Mouse (Mus musculus): ENCODE measurements around the gene Erp27. TPM values are rescaled to one million over a fixed set of nuclear protein-coding genes. Genes with fewer than 3 reads are reported as not detected.
A peak's percentile ranks its signal among the peaks of the same experiment; 100 is the strongest.

Erp27 gene
- polyA plus RNA-seq, 1 experiment, result 0.25 TPM

- H3K4me3 ChIP-seq (ENCODE audit: insufficient read depth, low read length), result no peak overlapping the region
- peak overlapping the region; percentile 90 for H3K27ac ChIP-seq (ENCODE audit: insufficient read depth, low read length)
- peaks cover 3% of the 10 kb centered on the region for H3K4me1 ChIP-seq (ENCODE audit: control insufficient read depth, insufficient read depth, low read length)
- TF ChIP-seq POLR2A (IDR thresholded peaks at IDR 0.05; ENCODE audit: extremely low read depth, insufficient read depth, low read length) (no peak), CTCF (IDR thresholded peaks at IDR 0.05; ENCODE audit: extremely low read depth, insufficient read depth, low read length) (no peak)
These were observed 18.4 kb upstream of the Erp27 start for GRCm38 (mm10) chr6:136940188-136940960.

- Histone ChIP-seq H3K27ac (ENCODE audit: insufficient read depth, low read length) (peak overlapping the region; percentile 90; the same call in 1 of the 2 replicates), H3K4me1 (ENCODE audit: control insufficient read depth, insufficient read depth, low read length) (peaks cover 3% of the 10 kb centered on the region), H3K4me3 (ENCODE audit: insufficient read depth, low read length) (no peak overlapping the region)
- TF ChIP-seq CTCF (IDR thresholded peaks at IDR 0.05; ENCODE audit: extremely low read depth, insufficient read depth, low read length) (no peak), POLR2A (IDR thresholded peaks at IDR 0.05; ENCODE audit: extremely low read depth, insufficient read depth, low read length) (no peak)
These were observed 17.6 kb upstream of the Erp27 start for GRCm38 (mm10) chr6:136939326-136940187.

GRCm38 (mm10) chr6:136938331-136939126 is 16.5 kb upstream of the Erp27 start:
- TF ChIP-seq CTCF (IDR thresholded peaks at IDR 0.05; ENCODE audit: extremely low read depth, insufficient read depth, low read length) (no peak), POLR2A (IDR thresholded peaks at IDR 0.05; ENCODE audit: extremely low read depth, insufficient read depth, low read length) (no peak)
- Histone ChIP-seq H3K27ac (ENCODE audit: insufficient read depth, low read length) (0 out of 2 replicates have a peak overlapping the region, but pooled peaks have one; percentile 17), H3K4me3 (ENCODE audit: insufficient read depth, low read length) (no peak overlapping the region), H3K4me1 (ENCODE audit: control insufficient read depth, insufficient read depth, low read length) (peaks cover 3% of the 10 kb centered on the region)

GRCm38 (mm10) chr6:136937117-136937516 is 15.1 kb upstream of the Erp27 start:
- Histone ChIP-seq H3K4me1 (ENCODE audit: control insufficient read depth, insufficient read depth, low read length) (peaks cover 3% of the 10 kb centered on the region), H3K4me3 (ENCODE audit: insufficient read depth, low read length) (no peak overlapping the region), H3K27ac (ENCODE audit: insufficient read depth, low read length) (no peak overlapping the region)
- TF ChIP-seq POLR2A (IDR thresholded peaks at IDR 0.05; ENCODE audit: extremely low read depth, insufficient read depth, low read length), result no peak
- TF ChIP-seq CTCF (IDR thresholded peaks at IDR 0.05; ENCODE audit: extremely low read depth, insufficient read depth, low read length), result no peak

- TF ChIP-seq CTCF (IDR thresholded peaks at IDR 0.05; ENCODE audit: extremely low read depth, insufficient read depth, low read length), result no peak
- Histone ChIP-seq H3K4me3 (ENCODE audit: insufficient read depth, low read length) (no peak overlapping the region), H3K4me1 (ENCODE audit: control insufficient read depth, insufficient read depth, low read length) (peaks cover 1% of the 10 kb centered on the region; the same call in 1 of the 2 replicates)
These were observed 14.4 kb upstream of the Erp27 start for GRCm38 (mm10) chr6:136936361-136936760.

GRCm38 (mm10) chr6:136935233-136935632 is 13.3 kb upstream of the Erp27 start:
- Histone ChIP-seq H3K4me3 (ENCODE audit: insufficient read depth, low read length) (no peak overlapping the region), H3K27ac (ENCODE audit: insufficient read depth, low read length) (no peak overlapping the region), H3K4me1 (ENCODE audit: control insufficient read depth, insufficient read depth, low read length) (peaks cover 1% of the 10 kb centered on the region; the same call in 1 of the 2 replicates)
- TF ChIP-seq CTCF (IDR thresholded peaks at IDR 0.05; ENCODE audit: extremely low read depth, insufficient read depth, low read length), result no peak
- no peak for TF ChIP-seq POLR2A (IDR thresholded peaks at IDR 0.05; ENCODE audit: extremely low read depth, insufficient read depth, low read length)

More at GRCm38 (mm10) chr6:136936361-136936760, 14.4 kb upstream of the Erp27 start:
- H3K27ac ChIP-seq (ENCODE audit: insufficient read depth, low read length), result no peak overlapping the region

- no peak overlapping the region for H3K4me3 ChIP-seq (ENCODE audit: insufficient read depth, low read length)
- no peak overlapping the region for H3K27ac ChIP-seq (ENCODE audit: insufficient read depth, low read length)
- no peak for TF ChIP-seq CTCF (IDR thresholded peaks at IDR 0.05; ENCODE audit: extremely low read depth, insufficient read depth, low read length)
- no peak for TF ChIP-seq POLR2A (IDR thresholded peaks at IDR 0.05; ENCODE audit: extremely low read depth, insufficient read depth, low read length)
- H3K4me1 ChIP-seq (ENCODE audit: control insufficient read depth, insufficient read depth, low read length), result no peaks in the 10 kb centered on the region; the same call in 1 of the 2 replicates
These were observed 12.1 kb upstream of the Erp27 start for GRCm38 (mm10) chr6:136934068-136934467.

GRCm38 (mm10) chr6:136931246-136931645 is 9.3 kb upstream of the Erp27 start:
- Histone ChIP-seq H3K4me1 (ENCODE audit: control insufficient read depth, insufficient read depth, low read length) (no peaks in the 10 kb centered on the region; the same call in 1 of the 2 replicates), H3K27ac (ENCODE audit: insufficient read depth, low read length) (peak overlapping the region; percentile 15; the same call in 1 of the 2 replicates), H3K4me3 (ENCODE audit: insufficient read depth, low read length) (no peak overlapping the region)
- no peak for TF ChIP-seq POLR2A (IDR thresholded peaks at IDR 0.05; ENCODE audit: extremely low read depth, insufficient read depth, low read length)
- no peak for TF ChIP-seq CTCF (IDR thresholded peaks at IDR 0.05; ENCODE audit: extremely low read depth, insufficient read depth, low read length)

- Histone ChIP-seq H3K4me3 (ENCODE audit: insufficient read depth, low read length) (no peak overlapping the region), H3K4me1 (ENCODE audit: control insufficient read depth, insufficient read depth, low read length) (no peaks in the 10 kb centered on the region; the same call in 1 of the 2 replicates), H3K27ac (ENCODE audit: insufficient read depth, low read length) (peak overlapping the region; percentile 15; the same call in 1 of the 2 replicates)
- TF ChIP-seq POLR2A (IDR thresholded peaks at IDR 0.05; ENCODE audit: extremely low read depth, insufficient read depth, low read length) (no peak), CTCF (IDR thresholded peaks at IDR 0.05; ENCODE audit: extremely low read depth, insufficient read depth, low read length) (no peak)
These were observed 8.7 kb upstream of the Erp27 start for GRCm38 (mm10) chr6:136930677-136931076.

Measured in cortical plate, adult 2 months (tissue).